Mouse (Mus musculus) stomach, embryonic 14.5 days (tissue): ENCODE measurements around the gene Clmn. TPM values are rescaled to one million over a fixed set of nuclear protein-coding genes. Genes with fewer than 3 reads are reported as not detected.

Experiments used
- ATAC-seq: fragments of 200-750 bp; cut with Nextera tagmentation; 2 replicates; pipeline ENCODE4 v1.8.0; 2017; ENCODE audit warnings: low read depth, moderate TSS enrichment; ENCODE audit not compliant: insufficient number of reproducible peaks, insufficient read depth, low FRiP score
- H3K27ac ChIP-seq: fragments of 300-500 bp; sonication (generic); 2 replicates; pipeline ENCODE4 v1.5.1; 2014; ENCODE audit warnings: mild to moderate bottlenecking, low read length, moderate library complexity, mixed read lengths
- H3K27me3 ChIP-seq: fragments of 300-500 bp; sonication (generic); 2 replicates; pipeline ENCODE4 v1.6.1; 2014; ENCODE audit warnings: low read length, control low read depth, mixed read lengths; ENCODE audit not compliant: control insufficient read depth, insufficient read depth
- H3K36me3 ChIP-seq: fragments of 300-500 bp; sonication (generic); 2 replicates; pipeline ENCODE4 v1.6.1; 2014; ENCODE audit warnings: mild to moderate bottlenecking, control low read depth, low read length, moderate library complexity, mixed read lengths; ENCODE audit not compliant: control insufficient read depth, insufficient read depth
- H3K4me1 ChIP-seq: fragments of 300-500 bp; sonication (generic); 2 replicates; pipeline ENCODE4 v1.6.1; 2014; ENCODE audit warnings: low read length, control low read depth, mixed read lengths; ENCODE audit not compliant: control insufficient read depth, insufficient read depth
- H3K4me2 ChIP-seq: fragments of 300-500 bp; sonication (generic); replicated peaks from 2 replicates; pipeline ENCODE4 v1.6.1; 2014; ENCODE audit warnings: low read depth, low read length, control low read depth
- H3K4me3 ChIP-seq: fragments of 300-500 bp; sonication (generic); 2 replicates; pipeline ENCODE4 v1.5.1; 2014; ENCODE audit warnings: low read depth, low read length, control low read depth
- H3K9ac ChIP-seq: fragments of 300-500 bp; sonication (generic); replicated peaks from 2 replicates; pipeline ENCODE4 v1.6.1; 2014; ENCODE audit warnings: low read depth, mild to moderate bottlenecking, control low read depth, low read length, moderate library complexity, mixed read lengths
- H3K9me3 ChIP-seq: fragments of 300-500 bp; sonication (generic); 2 replicates; pipeline ENCODE4 v1.6.1; 2016; ENCODE audit warnings: low read depth, low read length, control low read depth; ENCODE audit not compliant: control insufficient read depth
- WGBS: fragments of 180-500 bp; shearing (Covaris S2); extraction: QIAGEN DNeasy Blood & Tissue Kit; methylation state at CpG from one replicate; pipeline ENCODE4 v1.1.7; 2014; 5-methylcytosine and 5-hydroxymethylcytosine counted together
- polyA plus RNA-seq: library from polyadenylated mRNA; unstranded; fragments of >200 nt; fragmentation: Nextera tagmentation; extraction: Ambion mirVana; gene quantifications from 2 replicates; pipeline ENCODE4 v1.2.1, GENCODE M21; 2014

Gene Clmn
- polyA plus RNA-seq, 1 experiment from 2014 or later, result 3.1 TPM

DNA sequence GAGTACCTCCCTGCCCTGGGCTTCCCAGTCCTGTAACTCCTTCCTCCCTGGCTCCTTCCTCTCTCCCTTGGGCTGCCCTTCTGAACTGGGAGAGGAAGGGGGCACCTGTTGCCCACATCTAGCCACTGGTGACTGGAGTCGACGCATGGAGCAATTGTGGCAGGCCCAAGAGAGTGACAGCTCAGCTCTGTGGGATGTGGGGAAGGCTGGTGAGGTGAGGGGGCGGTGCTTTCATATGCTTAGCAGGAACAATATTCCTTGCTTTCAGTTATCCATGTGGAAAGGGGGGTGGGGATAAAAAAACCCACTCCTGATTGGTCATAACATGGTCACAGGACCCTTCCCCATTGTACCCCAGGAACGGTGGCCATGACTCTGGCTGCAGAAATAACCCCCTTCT, 19.9 kb downstream of the Clmn start:
- 77% methylated on average over 4 of the region's 4 CpGs for WGBS
- ATAC-seq, result peak; percentile 8; the same call in 1 of the 2 replicates
- Histone ChIP-seq H3K27ac (no peak overlapping the region), H3K4me1 (no peaks in the 10 kb centered on the region), H3K4me2 (no peak overlapping the region), H3K9me3 (no peaks in the 10 kb centered on the region), H3K36me3 (no peaks in the 10 kb centered on the region), H3K27me3 (no peaks in the 10 kb centered on the region), H3K4me3 (no peak overlapping the region), H3K9ac (no peak overlapping the region)

DNA sequence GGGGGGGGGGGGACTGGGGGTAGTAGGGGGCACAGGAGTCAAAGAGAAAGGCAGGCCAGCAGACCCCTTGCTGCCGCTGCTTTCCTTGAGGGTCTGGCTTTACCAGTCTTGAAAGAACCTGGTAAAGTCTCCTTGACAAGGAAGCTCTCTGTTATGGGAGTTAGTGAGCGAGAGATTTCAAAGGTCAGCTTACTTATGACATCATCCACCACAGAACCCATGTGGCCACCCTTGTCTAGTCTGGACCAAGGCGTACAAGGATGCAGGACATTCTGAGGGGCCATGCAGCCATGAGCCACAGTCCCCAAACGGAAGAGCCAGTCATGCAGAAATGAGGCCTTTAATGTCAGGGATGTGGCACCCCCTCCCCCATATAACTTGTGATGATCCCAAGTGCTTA, 20.6 kb downstream of the Clmn start:
- no peak for ATAC-seq
- WGBS, result 84% methylated on average over 4 of the region's 4 CpGs

DNA sequence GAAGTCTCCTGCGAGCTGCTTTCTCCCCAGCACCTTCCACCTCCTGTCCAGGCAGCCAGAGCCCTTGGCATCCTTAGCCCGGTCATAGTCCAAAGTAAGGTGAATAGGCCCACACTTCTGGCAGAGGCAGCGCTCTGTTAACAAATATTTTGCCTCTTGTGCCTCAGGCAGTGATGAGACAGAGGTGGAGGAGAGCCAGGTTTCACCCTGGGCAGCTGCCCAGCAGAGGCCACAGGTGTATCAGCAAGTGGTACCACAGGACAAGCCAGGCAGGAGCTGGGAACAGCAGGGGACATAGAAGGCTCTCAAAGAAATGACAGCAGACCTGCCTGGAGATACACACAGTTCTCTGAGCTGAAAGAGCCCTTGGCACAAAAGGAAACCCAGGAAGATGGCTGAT, 23.6 kb downstream of the Clmn start:
- no peak overlapping the region for H3K4me3 ChIP-seq
- H3K27me3 ChIP-seq, result no peaks in the 10 kb centered on the region
- ATAC-seq, result no peak
- H3K4me1 ChIP-seq, result no peaks in the 10 kb centered on the region
- H3K9me3 ChIP-seq, result no peaks in the 10 kb centered on the region
- no peak overlapping the region for H3K4me2 ChIP-seq
- H3K9ac ChIP-seq, result no peak overlapping the region
- 82% methylated on average over 3 of the region's 3 CpGs for WGBS
- H3K27ac ChIP-seq, result no peak overlapping the region
- H3K36me3 ChIP-seq, result no peaks in the 10 kb centered on the region

More for the DNA sequence above, 20.6 kb downstream of the Clmn start:
- H3K9me3 ChIP-seq, result no peaks in the 10 kb centered on the region
- no peak overlapping the region for H3K9ac ChIP-seq
- no peaks in the 10 kb centered on the region for H3K27me3 ChIP-seq
- H3K4me1 ChIP-seq, result no peaks in the 10 kb centered on the region
- H3K4me3 ChIP-seq, result no peak overlapping the region
- no peak overlapping the region for H3K27ac ChIP-seq
- no peaks in the 10 kb centered on the region for H3K36me3 ChIP-seq
- no peak overlapping the region for H3K4me2 ChIP-seq

DNA sequence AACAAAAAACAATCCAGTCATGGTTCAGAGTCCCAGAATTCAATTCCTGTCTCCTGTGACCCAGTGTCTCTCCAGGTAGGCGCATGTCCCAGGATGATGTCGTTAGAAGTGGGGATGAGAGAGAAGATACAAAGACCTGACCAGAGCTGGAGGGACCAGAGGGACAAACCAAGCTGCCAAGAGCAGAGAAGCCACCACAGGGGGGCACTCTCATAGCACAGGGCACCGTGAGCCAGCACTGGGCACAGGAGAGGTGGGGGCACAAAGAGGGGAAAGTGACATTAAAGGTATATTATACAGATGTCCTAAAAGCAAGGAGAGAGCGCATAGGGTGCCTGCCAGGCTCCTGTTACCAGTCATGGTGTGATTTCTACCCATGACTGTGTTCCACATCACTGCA, 25.9 kb downstream of the Clmn start:
- WGBS, result 61% methylated on average over 4 of the region's 4 CpGs
- H3K4me2 ChIP-seq, result no peak overlapping the region
- no peak overlapping the region for H3K27ac ChIP-seq
- H3K36me3 ChIP-seq, result no peaks in the 10 kb centered on the region
- H3K9ac ChIP-seq, result no peak overlapping the region
- no peaks in the 10 kb centered on the region for H3K4me1 ChIP-seq
- no peaks in the 10 kb centered on the region for H3K9me3 ChIP-seq
- no peak for ATAC-seq
- H3K4me3 ChIP-seq, result no peak overlapping the region
- no peaks in the 10 kb centered on the region for H3K27me3 ChIP-seq

DNA sequence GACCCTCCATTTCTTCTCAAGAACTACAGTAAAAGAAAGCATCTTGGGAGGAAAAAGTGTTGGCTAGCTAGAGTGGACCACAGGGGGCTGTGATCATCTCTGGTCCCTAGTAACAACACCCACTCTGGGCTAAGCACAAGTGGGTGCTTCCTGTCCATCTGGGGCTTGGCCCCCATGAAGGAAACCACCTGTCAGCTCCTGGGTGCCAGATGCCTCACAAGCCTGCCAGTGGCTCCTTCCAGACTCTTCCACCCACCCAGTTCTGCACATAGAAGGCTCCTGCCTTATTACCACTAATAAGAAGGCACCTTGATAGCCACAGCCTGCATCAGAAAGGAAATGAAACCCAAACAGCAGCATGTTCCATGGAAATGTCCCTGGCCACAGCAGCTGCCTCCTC, 26.4 kb downstream of the Clmn start:
- no peaks in the 10 kb centered on the region for H3K27me3 ChIP-seq
- no peaks in the 10 kb centered on the region for H3K9me3 ChIP-seq
- no peak overlapping the region for H3K9ac ChIP-seq
- no peak for ATAC-seq
- no peak overlapping the region for H3K4me3 ChIP-seq
- no peaks in the 10 kb centered on the region for H3K4me1 ChIP-seq
- no peaks in the 10 kb centered on the region for H3K36me3 ChIP-seq
- H3K4me2 ChIP-seq, result no peak overlapping the region
- H3K27ac ChIP-seq, result no peak overlapping the region

DNA sequence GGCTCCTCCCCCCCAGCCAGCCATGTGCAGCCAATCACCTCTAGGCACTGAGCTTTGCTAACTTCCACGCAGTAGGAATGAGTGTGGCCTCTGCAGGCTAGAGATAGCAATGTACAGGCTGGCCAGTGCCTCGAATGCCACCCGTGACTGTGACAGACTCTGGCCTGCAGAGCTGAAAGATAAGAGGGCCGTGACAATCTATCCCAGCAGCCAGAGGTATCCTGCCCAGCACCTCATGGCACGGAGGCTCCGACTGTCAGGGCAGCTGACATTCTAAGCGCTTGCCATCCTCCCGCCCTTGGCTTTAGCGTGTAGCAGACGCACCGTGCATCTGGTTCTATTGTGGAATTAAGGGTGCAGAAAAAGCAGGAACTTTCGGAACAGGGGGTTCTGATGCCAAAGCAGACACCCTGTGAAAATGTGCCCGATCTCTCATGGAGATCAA, 26.9 kb downstream of the Clmn start:
- Histone ChIP-seq H3K27ac (no peak overlapping the region), H3K27me3 (no peaks in the 10 kb centered on the region), H3K9me3 (no peaks in the 10 kb centered on the region), H3K4me3 (no peak overlapping the region), H3K36me3 (no peaks in the 10 kb centered on the region), H3K4me2 (no peak overlapping the region), H3K4me1 (no peaks in the 10 kb centered on the region), H3K9ac (no peak overlapping the region)
- no peak for ATAC-seq
- 71% methylated on average over 13 of the region's 13 CpGs for WGBS

DNA sequence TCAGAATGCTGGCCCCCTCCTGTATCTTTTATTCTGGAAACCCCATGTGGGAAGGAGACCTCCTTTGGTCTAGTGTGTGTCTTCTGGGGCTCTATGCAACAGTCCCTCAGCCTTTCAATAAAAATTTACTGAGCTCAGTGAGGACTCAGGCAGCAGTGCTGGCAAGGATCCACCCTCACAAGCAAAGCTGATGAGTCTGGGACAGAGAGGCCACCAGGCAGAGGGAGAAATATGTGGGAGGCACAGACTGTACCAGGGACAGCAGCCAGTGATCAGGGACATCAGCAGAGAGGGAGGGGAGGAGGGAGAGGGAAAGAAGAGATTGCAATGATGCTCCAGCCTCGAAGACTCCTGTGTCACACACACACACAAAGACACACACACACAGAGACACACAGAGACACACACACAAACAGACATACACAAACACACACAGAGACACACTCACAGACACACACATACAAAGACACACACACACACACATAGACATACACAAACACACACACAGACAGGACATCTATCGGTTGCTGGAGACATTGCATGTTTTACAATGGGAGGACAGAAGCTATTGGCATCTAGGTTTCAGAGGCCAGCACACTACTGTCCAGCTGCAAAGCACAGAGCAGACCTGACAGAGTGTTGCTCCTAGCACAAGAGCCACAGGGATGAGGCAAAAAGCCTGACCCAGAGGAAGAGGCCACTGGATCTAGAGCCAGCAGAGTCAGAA, 27.6 kb downstream of the Clmn start:
- no peak overlapping the region for H3K4me2 ChIP-seq
- WGBS, result 55% methylated on average over 2 of the region's 2 CpGs
- no peak for ATAC-seq

DNA sequence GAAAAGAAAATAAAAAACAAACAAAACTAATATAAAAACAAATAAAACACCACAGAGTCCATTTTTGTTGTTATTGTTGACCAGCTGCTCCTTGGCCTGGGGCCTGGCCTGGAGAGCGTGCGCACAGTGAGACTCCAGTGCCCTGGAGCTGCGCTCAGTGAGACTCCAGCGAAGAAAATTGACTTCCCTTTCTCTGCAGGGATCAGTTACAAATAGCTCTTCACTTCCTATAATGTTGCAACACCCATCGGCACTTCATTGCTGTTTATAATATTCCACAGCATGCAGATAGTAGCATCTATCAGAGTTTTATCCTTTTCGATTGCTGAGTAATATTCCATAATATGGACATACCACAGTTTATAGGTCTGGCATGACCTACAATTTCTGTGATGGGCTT, 28.6 kb downstream of the Clmn start:
- Histone ChIP-seq H3K36me3 (no peaks in the 10 kb centered on the region), H3K9ac (no peak overlapping the region), H3K4me2 (no peak overlapping the region), H3K27ac (no peak overlapping the region), H3K4me1 (no peaks in the 10 kb centered on the region), H3K9me3 (no peaks in the 10 kb centered on the region), H3K27me3 (no peaks in the 10 kb centered on the region), H3K4me3 (no peak overlapping the region)
- ATAC-seq, result no peak
- WGBS, result 88% methylated on average over 6 of the region's 6 CpGs

More for the DNA sequence above, 27.6 kb downstream of the Clmn start:
- Histone ChIP-seq H3K36me3 (no peaks in the 10 kb centered on the region), H3K4me3 (no peak overlapping the region), H3K9me3 (no peaks in the 10 kb centered on the region), H3K27ac (no peak overlapping the region), H3K27me3 (no peaks in the 10 kb centered on the region), H3K4me1 (no peaks in the 10 kb centered on the region), H3K9ac (no peak overlapping the region)
